Mouse (Mus musculus): ENCODE measurements around the gene Gm10401. TPM values are rescaled to one million over a fixed set of nuclear protein-coding genes. Genes with fewer than 3 reads are reported as not detected.

The Gm10401 gene
- polyA plus RNA-seq (2015; fragmentation: Nextera tagmentation; extraction: Ambion mirVana): 18.0 and 20.8 TPM in 2 replicates

DNA sequence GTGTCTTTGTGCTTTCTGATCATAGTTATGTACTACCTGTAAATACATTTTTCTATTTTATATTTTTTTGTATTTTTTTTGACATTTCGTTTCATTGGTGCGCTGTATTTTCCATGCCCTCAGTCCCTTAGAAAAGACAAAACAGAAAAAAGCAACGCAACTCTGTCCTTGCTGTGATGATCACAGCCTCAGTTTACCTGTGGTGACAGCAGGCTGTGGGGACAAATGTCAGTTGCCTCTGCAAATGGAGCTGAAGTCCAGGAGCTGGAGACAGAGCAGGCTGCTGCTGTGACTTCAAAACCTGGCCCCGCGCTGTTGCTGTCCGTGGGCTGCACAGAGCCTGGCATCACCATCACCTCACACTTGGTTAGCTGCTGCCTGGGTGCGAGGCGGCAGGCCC lies at the start of gene Gm10401:
Gene Gm10401, minus strand, starts transcription at position 101 of the 400 bp plus-strand sequence.

DNA sequence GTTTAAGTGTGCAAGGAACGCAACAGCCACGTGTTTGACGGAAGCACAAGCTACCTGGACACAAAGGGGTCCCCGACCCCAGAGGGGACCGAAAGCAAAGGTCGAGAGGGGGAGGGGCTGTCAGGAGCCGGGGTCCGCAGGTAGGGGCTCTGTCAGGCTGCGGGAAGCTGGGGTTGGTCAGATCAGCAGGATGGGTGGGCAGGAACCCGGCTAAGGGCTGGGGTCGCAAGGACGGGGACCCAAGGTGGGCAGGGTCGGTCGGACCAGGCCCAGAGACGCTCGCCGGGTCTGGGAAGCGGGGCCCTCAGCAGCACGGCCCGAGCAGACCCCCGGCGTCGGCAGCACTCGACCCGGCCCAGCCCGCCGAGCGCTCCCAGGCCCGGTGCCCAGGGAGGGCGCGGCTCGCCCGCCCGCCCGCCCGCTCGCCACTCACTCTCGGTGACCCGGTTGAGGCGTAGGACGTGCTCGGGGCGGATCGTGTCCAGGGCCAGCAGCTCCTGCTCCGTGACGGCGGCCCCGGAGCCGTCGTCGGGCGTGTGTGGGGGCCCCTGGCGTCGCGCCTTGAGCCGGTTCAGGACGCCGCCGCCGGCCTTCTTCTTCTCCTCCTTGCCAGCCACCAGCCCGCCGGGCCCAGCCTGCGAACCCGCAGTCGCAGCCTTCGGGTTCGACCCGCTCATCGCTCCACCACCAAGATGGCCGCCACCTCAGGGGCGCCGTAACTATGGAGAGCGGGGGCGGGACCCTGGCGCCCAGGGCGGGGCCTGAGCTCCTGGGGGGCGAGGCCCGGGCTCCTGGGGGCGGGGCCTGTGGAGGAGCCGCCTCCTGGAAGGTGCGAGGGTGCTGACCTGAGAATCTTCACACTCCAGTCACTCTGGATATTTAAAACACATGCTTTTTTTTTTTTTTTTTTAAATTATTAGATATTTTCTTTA lies 36.4 kb upstream of the Gm10401 start, which contains the start of gene Unc119b:
Gene Unc119b, minus strand, starts transcription at position 742 of the 932 bp plus-strand sequence.

DNA sequence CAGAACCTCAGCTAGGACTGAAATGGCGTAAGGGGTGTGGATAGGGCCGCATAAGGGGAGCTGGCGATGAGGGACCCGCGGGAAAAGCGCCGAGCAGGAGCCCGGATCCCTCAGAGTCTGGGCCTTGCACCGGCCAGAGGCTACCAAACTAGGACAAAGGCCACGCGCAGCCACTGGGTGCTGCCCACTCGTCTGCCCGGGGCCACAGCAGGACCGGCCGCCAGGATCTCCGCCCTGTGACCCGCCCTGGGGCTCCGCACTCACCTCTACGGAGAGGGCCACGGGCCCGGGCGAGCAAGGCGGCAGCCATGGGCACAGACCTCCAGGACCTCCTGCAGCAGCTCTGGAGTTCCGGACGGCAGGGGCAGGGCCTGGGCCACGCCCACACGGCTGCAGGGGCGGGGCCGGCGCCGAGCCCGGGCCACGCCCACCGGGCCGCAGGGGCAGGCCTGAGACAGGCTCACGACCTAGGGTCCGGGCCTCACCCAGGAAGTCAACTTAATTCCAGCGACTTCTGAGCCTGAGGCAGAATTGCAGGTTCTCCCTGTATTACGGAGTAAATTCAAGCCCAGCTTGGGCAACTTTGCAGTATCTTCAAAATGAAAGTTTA lies 21.0 kb upstream of the Gm10401 start, which contains the start of gene Acads:
Gene Acads, minus strand, starts transcription at position 386 of the 610 bp plus-strand sequence.

Other genes starting within 250 kb of the Gm10401 start
- gene 4930519G04Rik, start 244.6 kb downstream of the Gm10401 start, polyA plus RNA-seq (2015; fragmentation: Nextera tagmentation; extraction: Ambion mirVana): not detected in 2 replicates
- not detected in 2 replicates for gene Gm9936, start 239.6 kb downstream of the Gm10401 start, polyA plus RNA-seq (2015; fragmentation: Nextera tagmentation; extraction: Ambion mirVana)
- 16.7 and 27.2 TPM in 2 replicates for gene Oasl2, start 201.4 kb downstream of the Gm10401 start, polyA plus RNA-seq (2015; fragmentation: Nextera tagmentation; extraction: Ambion mirVana)
- gene Oasl1, start 175.1 kb downstream of the Gm10401 start, polyA plus RNA-seq (2015; fragmentation: Nextera tagmentation; extraction: Ambion mirVana): 4.0 and 4.1 TPM in 2 replicates
- gene 2210016L21Rik, start 156.1 kb downstream of the Gm10401 start, polyA plus RNA-seq (2015; fragmentation: Nextera tagmentation; extraction: Ambion mirVana): 26.3 and 32.0 TPM in 2 replicates
- 0.05 and 0.08 TPM in 2 replicates for gene Hnf1a, start 127.2 kb downstream of the Gm10401 start, polyA plus RNA-seq (2015; fragmentation: Nextera tagmentation; extraction: Ambion mirVana)
- 13.1 and 13.9 TPM in 2 replicates for gene Sppl3, start 87.2 kb downstream of the Gm10401 start, polyA plus RNA-seq (2015; fragmentation: Nextera tagmentation; extraction: Ambion mirVana)
- gene Acads, start 21.1 kb upstream of the Gm10401 start, polyA plus RNA-seq (2015; fragmentation: Nextera tagmentation; extraction: Ambion mirVana): 26.8 and 31.9 TPM in 2 replicates
- gene Unc119b, start 36.7 kb upstream of the Gm10401 start, polyA plus RNA-seq (2015; fragmentation: Nextera tagmentation; extraction: Ambion mirVana): 9.1 and 11.9 TPM in 2 replicates
- 20.5 and 24.0 TPM in 2 replicates for gene Mlec, start 59.9 kb upstream of the Gm10401 start, polyA plus RNA-seq (2015; fragmentation: Nextera tagmentation; extraction: Ambion mirVana)
- 0.18 and 0.21 TPM in 2 replicates for gene Cabp1, start 96.1 kb upstream of the Gm10401 start, polyA plus RNA-seq (2015; fragmentation: Nextera tagmentation; extraction: Ambion mirVana)
- 83.2 and 92.6 TPM in 2 replicates for gene Pop5, start 137.5 kb upstream of the Gm10401 start, polyA plus RNA-seq (2015; fragmentation: Nextera tagmentation; extraction: Ambion mirVana)
- gene Rnf10, start 174.6 kb upstream of the Gm10401 start, polyA plus RNA-seq (2015; fragmentation: Nextera tagmentation; extraction: Ambion mirVana): 123 and 127 TPM in 2 replicates
- 24.4 and 26.7 TPM in 2 replicates for gene Coq5, start 181.4 kb upstream of the Gm10401 start, polyA plus RNA-seq (2015; fragmentation: Nextera tagmentation; extraction: Ambion mirVana)
- 759 and 787 TPM in 2 replicates for gene Dynll1, start 202.7 kb upstream of the Gm10401 start, polyA plus RNA-seq (2015; fragmentation: Nextera tagmentation; extraction: Ambion mirVana)
- gene Srsf9, start 228.9 kb upstream of the Gm10401 start, polyA plus RNA-seq (2015; fragmentation: Nextera tagmentation; extraction: Ambion mirVana): 170 and 171 TPM in 2 replicates
- 12.9 and 13.4 TPM in 2 replicates for gene Gatc, start 242.9 kb upstream of the Gm10401 start, polyA plus RNA-seq (2015; fragmentation: Nextera tagmentation; extraction: Ambion mirVana)
- gene Triap1, start 242.9 kb upstream of the Gm10401 start, polyA plus RNA-seq (2015; fragmentation: Nextera tagmentation; extraction: Ambion mirVana): 41.3 and 43.6 TPM in 2 replicates